Mouse (Mus musculus): Measurements from ENCODE around the gene Wnk1.

DNA sequence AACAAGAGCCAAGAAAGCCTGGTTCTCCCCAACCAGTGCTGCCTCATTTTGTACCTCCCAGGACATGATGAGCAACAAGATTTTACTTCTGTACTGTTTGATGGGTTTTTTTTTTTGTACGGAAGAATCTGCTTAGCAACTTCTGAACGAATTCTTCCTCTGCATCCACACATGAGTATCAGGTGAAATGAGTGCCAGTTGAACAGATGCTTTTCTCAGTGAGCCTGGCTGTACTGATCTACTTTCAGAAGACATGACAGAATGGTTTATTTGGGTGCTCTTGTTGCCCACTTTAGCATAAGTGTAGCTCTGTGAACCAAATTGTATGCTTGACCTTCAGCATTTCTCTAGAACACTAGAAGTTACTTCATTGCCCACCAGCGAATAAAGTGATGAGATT lies 16.4 kb downstream of the Wnk1 start:
- TF ChIP-seq CTCF (IDR thresholded peaks at IDR 0.05; ENCODE audit: low read depth) (no peak), EP300 (IDR thresholded peaks at IDR 0.05; ENCODE audit: low read depth) (no peak)

Data from liver, embryonic 14.5 days (tissue).